Mouse (Mus musculus) testis, adult 2 months (tissue): ENCODE results near the gene Rbfox2. TPM values are rescaled to one million over a fixed set of nuclear protein-coding genes. Genes with fewer than 3 reads are reported as not detected.
A peak's percentile ranks its signal among the peaks of the same experiment; 100 is the strongest.

ENCODE experiments used
- H3K27ac ChIP-seq: fragments of 200-500 bp; 2 replicates; pipeline ENCODE4 v1.5.1; 2012; ENCODE audit warnings: low read depth, low read length; ENCODE audit not compliant: control insufficient read depth, insufficient read depth
- H3K27me3 ChIP-seq: fragments of 200-500 bp; 2 replicates; pipeline ENCODE4 v1.6.1; 2012; ENCODE audit warnings: mild to moderate bottlenecking, low read length, moderate library complexity; ENCODE audit not compliant: control insufficient read depth, insufficient read depth
- H3K36me3 ChIP-seq: fragments of 200-500 bp; 2 replicates; pipeline ENCODE4 v1.6.1; 2012; ENCODE audit warnings: mild to moderate bottlenecking, low read length; ENCODE audit not compliant: control insufficient read depth, insufficient read depth
- H3K4me1 ChIP-seq: fragments of 200-500 bp; 2 replicates; pipeline ENCODE4 v1.6.1; 2012; ENCODE audit warnings: low read length; ENCODE audit not compliant: control insufficient read depth, insufficient read depth
- H3K4me3 ChIP-seq: fragments of 200-500 bp; 2 replicates; pipeline ENCODE4 v1.5.1; 2012; ENCODE audit warnings: low read depth, mild to moderate bottlenecking, low read length, moderate library complexity, mixed read lengths; ENCODE audit not compliant: control insufficient read depth
- CTCF ChIP-seq: fragments of 200-500 bp; IDR thresholded peaks from 2 replicates; pipeline ENCODE4 v1.5.1; 2012; ENCODE audit warnings: low read depth, mild to moderate bottlenecking, inconsistent platforms, low read length, moderate library complexity; ENCODE audit not compliant: control insufficient read depth, insufficient read depth, insufficient replicate concordance
- POLR2A ChIP-seq: fragments of 200-500 bp; IDR thresholded peaks from 2 replicates; pipeline ENCODE4 v1.6.1; 2012; ENCODE audit warnings: low read depth, mild to moderate bottlenecking, inconsistent platforms, low read length, moderate library complexity; ENCODE audit not compliant: control insufficient read depth
- polyA plus RNA-seq: library from polyadenylated mRNA; depleted of rRNA; stranded (reverse); fragments of >200 nt; gene quantifications from 2 replicates; pipeline ENCODE4 v1.2.3, GENCODE M21; 2012

Gene Rbfox2
- polyA plus RNA-seq, 1 experiment = 12.7 TPM

- Histone ChIP-seq H3K4me1 (peaks cover 2% of the 10 kb centered on the region; the same call in 1 of the 2 replicates), H3K4me3 (no peak overlapping the region), H3K27me3 (no peaks in the 10 kb centered on the region), H3K36me3 (no peaks in the 10 kb centered on the region), H3K27ac (no peak overlapping the region)
- TF ChIP-seq POLR2A (no peak), CTCF (no peak)
Measured at GRCm38 (mm10) chr15:77124372-77125117, 182.3 kb downstream of the Rbfox2 start.

GRCm38 (mm10) chr15:77122824-77123223 lies 184.0 kb downstream of the Rbfox2 start:
- Histone ChIP-seq H3K36me3 (no peaks in the 10 kb centered on the region), H3K27me3 (no peaks in the 10 kb centered on the region), H3K4me3 (peak overlapping the region; percentile 40; the same call in 1 of the 2 replicates), H3K4me1 (peaks cover 2% of the 10 kb centered on the region; the same call in 1 of the 2 replicates), H3K27ac (no peak overlapping the region)
- TF ChIP-seq POLR2A (no peak), CTCF (no peak)

- Histone ChIP-seq H3K27ac (no peak overlapping the region), H3K4me3 (peak overlapping the region; percentile 50), H3K27me3 (no peaks in the 10 kb centered on the region)
Measured at GRCm38 (mm10) chr15:77122208-77122607, 184.6 kb downstream of the Rbfox2 start.

GRCm38 (mm10) chr15:77119666-77120065 lies 187.1 kb downstream of the Rbfox2 start:
- Histone ChIP-seq H3K4me3 (no peak overlapping the region), H3K4me1 (peaks cover 2% of the 10 kb centered on the region; the same call in 1 of the 2 replicates), H3K27ac (no peak overlapping the region), H3K27me3 (no peaks in the 10 kb centered on the region), H3K36me3 (no peaks in the 10 kb centered on the region)
- no peak for TF ChIP-seq POLR2A
- TF ChIP-seq CTCF = no peak

More at GRCm38 (mm10) chr15:77122208-77122607, 184.6 kb downstream of the Rbfox2 start:
- H3K36me3 ChIP-seq = no peaks in the 10 kb centered on the region
- peaks cover 2% of the 10 kb centered on the region; the same call in 1 of the 2 replicates for H3K4me1 ChIP-seq
- no peak for TF ChIP-seq POLR2A
- TF ChIP-seq CTCF = no peak

GRCm38 (mm10) chr15:77117209-77117608 lies 189.6 kb downstream of the Rbfox2 start:
- TF ChIP-seq POLR2A (no peak), CTCF (no peak)
- no peaks in the 10 kb centered on the region for H3K36me3 ChIP-seq
- H3K4me1 ChIP-seq = peaks cover 1% of the 10 kb centered on the region; the same call in 1 of the 2 replicates

GRCm38 (mm10) chr15:77116139-77116722 lies 190.6 kb downstream of the Rbfox2 start:
- Histone ChIP-seq H3K27me3 (no peaks in the 10 kb centered on the region), H3K27ac (no peak overlapping the region), H3K36me3 (no peaks in the 10 kb centered on the region), H3K4me3 (no peak overlapping the region), H3K4me1 (no peaks in the 10 kb centered on the region)
- TF ChIP-seq POLR2A (no peak), CTCF (no peak)

More at GRCm38 (mm10) chr15:77117209-77117608, 189.6 kb downstream of the Rbfox2 start:
- H3K4me3 ChIP-seq = no peak overlapping the region
- H3K27me3 ChIP-seq = no peaks in the 10 kb centered on the region
- H3K27ac ChIP-seq = no peak overlapping the region

GRCm38 (mm10) chr15:77115456-77115855 lies 191.3 kb downstream of the Rbfox2 start:
- H3K4me3 ChIP-seq = no peak overlapping the region
- TF ChIP-seq POLR2A (no peak), CTCF (no peak)
- no peaks in the 10 kb centered on the region for H3K27me3 ChIP-seq
- H3K36me3 ChIP-seq = no peaks in the 10 kb centered on the region
- no peak overlapping the region for H3K27ac ChIP-seq
- no peaks in the 10 kb centered on the region for H3K4me1 ChIP-seq
